In the genomic region with DNA sequence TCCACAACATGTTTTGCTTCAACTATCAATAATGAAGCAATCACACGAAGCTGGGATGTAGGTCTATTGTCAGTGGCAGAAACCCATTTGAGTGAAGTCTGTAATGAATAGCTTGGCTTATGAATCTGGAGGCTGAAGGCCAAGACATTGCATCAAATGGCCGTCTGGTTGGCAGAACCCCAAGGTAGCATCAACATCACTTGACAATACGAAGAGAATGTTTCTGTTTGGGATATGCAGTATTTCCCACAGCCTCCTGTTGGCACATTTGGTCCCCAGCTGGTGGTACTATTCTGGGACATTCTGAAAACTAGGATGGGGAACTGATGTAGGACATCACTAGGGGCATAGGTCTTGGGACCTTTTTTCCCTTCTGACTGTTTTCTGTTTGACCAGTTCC, we compare ENCODE assay signal across 25 mouse cellular contexts. TPM values are rescaled to one million over a fixed set of nuclear protein-coding genes. Genes with fewer than 3 reads are reported as not detected.
A peak's percentile ranks its signal among the peaks of the same experiment; 100 is the strongest.
DNase-seq lines count a peak whose midpoint lies in the region; ATAC-seq and TF ChIP-seq lines count a peak whose summit lies in the region.
"Had no signal": no experiment of that assay in that cellular context is flagged by ENCODE, and none has a peak within 500 bp of the region (broad histone marks: within the 10 kb centered on the region; RNA-seq: fewer than 3 reads in every experiment).

No protein-coding gene starts in this region.

- H3K27ac ChIP-seq in lung, embryonic 14.5 days (ENCODE audit: low read depth), result no peak overlapping the region
- H3K27ac ChIP-seq: embryonic facial prominence, embryonic 12.5 days; heart, embryonic 15.5 days; hindbrain, embryonic 14.5 days; midbrain, embryonic 10.5 days; neural tube, embryonic 15.5 days; stomach, embryonic 15.5 days had no signal

- no peak overlapping the region for H3K4me3 ChIP-seq in lung, embryonic 14.5 days (ENCODE audit: low read depth, low read length)
- H3K4me3 ChIP-seq: embryonic facial prominence, embryonic 12.5 days; heart, embryonic 15.5 days; midbrain, embryonic 10.5 days; neural tube, embryonic 15.5 days; stomach, embryonic 15.5 days had no signal

- no peaks in the 10 kb centered on the region for H3K9me3 ChIP-seq in lung, embryonic 14.5 days (ENCODE audit: low read depth, low read length)
- H3K9me3 ChIP-seq: embryonic facial prominence, embryonic 12.5 days; heart, embryonic 15.5 days; midbrain, embryonic 10.5 days; neural tube, embryonic 15.5 days; stomach, embryonic 15.5 days had no signal

- 64% methylated on average over 3 of the region's 3 CpGs for WGBS in lung, embryonic 14.5 days

- peak; percentile 57 for DNase-seq in cerebellum, adult 9-11 months
- no peak for DNase-seq in cerebellum, postnatal 4 days (ENCODE audit: low spot score in 2 of 2)
- peak; percentile 37 for DNase-seq in lung, embryonic 14.5 days
- no peak for DNase-seq in lung, postnatal 25 days (ENCODE audit: low spot score)
- peak; percentile 53 for DNase-seq in Muller cell, postnatal 12 days (ENCODE audit: inconsistent ontology term)
- peak; percentile 19 for DNase-seq in fat pad, adult 2 months (ENCODE audit: extremely low read depth, low read depth, low spot score)
- no peak for DNase-seq in gastrocnemius, postnatal 25 days
- no peak for DNase-seq in gastrocnemius, postnatal 36 days
- DNase-seq: adrenal gland, postnatal 14 days; B cell, adult 2 months; cerebellum, adult 8-10 months; heart, postnatal 36 days; kidney, adult 8-10 months; kidney, postnatal 14 days; right cerebral cortex, adult 18-20 months; right cerebral cortex, postnatal 4 days; thymus, postnatal 25 days had no signal

- H3K4me1 ChIP-seq in lung, embryonic 14.5 days (ENCODE audit: insufficient read depth), result peaks cover 4% of the 10 kb centered on the region; the same call in 1 of the 2 replicates

- no peak overlapping the region for H3K4me2 ChIP-seq in lung, embryonic 14.5 days
- H3K4me2 ChIP-seq: embryonic facial prominence, embryonic 12.5 days; heart, embryonic 15.5 days; hindbrain, embryonic 14.5 days; neural tube, embryonic 15.5 days; stomach, embryonic 15.5 days had no signal

- no peak overlapping the region for H3K9ac ChIP-seq in lung, embryonic 14.5 days
- H3K9ac ChIP-seq: embryonic facial prominence, embryonic 12.5 days; heart, embryonic 15.5 days; hindbrain, embryonic 14.5 days; neural tube, embryonic 15.5 days; stomach, embryonic 15.5 days had no signal

- TF ChIP-seq CTCF in lung, embryonic 14.5 days (IDR thresholded peaks at IDR 0.05; ENCODE audit: low read depth), result no peak

- intact Hi-C loops in gastrocnemius, postnatal 36 days (cut with DNase I), result no loop called here

- no peak for ATAC-seq in lung, embryonic 14.5 days (ENCODE audit: insufficient read depth)

- H3K36me3 ChIP-seq in lung, embryonic 14.5 days (ENCODE audit: insufficient read depth), result no peaks in the 10 kb centered on the region
- H3K36me3 ChIP-seq: embryonic facial prominence, embryonic 12.5 days; heart, embryonic 15.5 days; midbrain, embryonic 10.5 days; stomach, embryonic 15.5 days had no signal

- no peaks in the 10 kb centered on the region for H3K27me3 ChIP-seq in lung, embryonic 14.5 days (ENCODE audit: insufficient read depth, low read length)
- H3K27me3 ChIP-seq: CH12.LX; embryonic facial prominence, embryonic 12.5 days; heart, embryonic 15.5 days; neural tube, embryonic 15.5 days; stomach, embryonic 15.5 days had no signal

RNA-seq across cellular contexts. Expression of gene Prkar1b, which starts 5.9 kb away (rescaled TPM):
- polyA plus RNA-seq in lung, embryonic 14.5 days (2014; fragmentation: Nextera tagmentation; extraction: Ambion mirVana), result 12.0 and 13.5 TPM in 2 replicates
- 1 to 10 TPM in 1 of 2 experiments, under 1 TPM in 1; 0.91 to 1.3 TPM for total RNA-seq in gastrocnemius, postnatal 25 days (2021)
- total RNA-seq in gastrocnemius, postnatal 36 days (2021), result 1 to 10 TPM; 1.2 to 1.5 TPM
- total RNA-seq: CH12.LX had no signal
- polyA plus RNA-seq: G1E had no signal

RNA-seq across cellular contexts. Expression of gene Dnaaf5, which starts 6.1 kb away (rescaled TPM):
- polyA plus RNA-seq in lung, embryonic 14.5 days (2014; fragmentation: Nextera tagmentation; extraction: Ambion mirVana), result 8.6 and 9.0 TPM in 2 replicates
- total RNA-seq in gastrocnemius, postnatal 25 days (2021), result 10 to 100 TPM; 11.9 to 12.1 TPM
- total RNA-seq in gastrocnemius, postnatal 36 days (2021), result 10 to 100 TPM; 13.5 to 14.4 TPM

RNA-seq across cellular contexts. Expression of gene Sun1, which starts 56.5 kb away (rescaled TPM):
- polyA plus RNA-seq in lung, embryonic 14.5 days (2014; fragmentation: Nextera tagmentation; extraction: Ambion mirVana), result 53.3 and 57.7 TPM in 2 replicates
- 10 to 100 TPM; 33.2 to 35.6 TPM for total RNA-seq in gastrocnemius, postnatal 25 days (2021)
- 10 to 100 TPM; 32.6 to 37.6 TPM for total RNA-seq in gastrocnemius, postnatal 36 days (2021)

Comparison
In these comparisons a context has a peak if more than half of its experiments do, and no peak if none do; other contexts are left out.
1. DNase-seq: peak in cerebellum, adult 9-11 months (single experiment), lung, embryonic 14.5 days (single experiment), Muller cell, postnatal 12 days (single experiment) and fat pad, adult 2 months (single experiment); none in cerebellum, postnatal 4 days (0 of 2), lung, postnatal 25 days (single experiment), gastrocnemius, postnatal 25 days (single experiment) and gastrocnemius, postnatal 36 days (0 of 2).